Mouse (Mus musculus): ENCODE measurements around the gene Akap11. TPM values are rescaled to one million over a fixed set of nuclear protein-coding genes. Genes with fewer than 3 reads are reported as not detected.

The Akap11 gene
- polyA plus RNA-seq, 1 experiment from 2014 or later: 26.2 TPM

Other genes with a start within 250 kb of the Akap11 start
- 0.75 and 0.78 TPM in 2 replicates for gene Tnfsf11, start 228.8 kb downstream of the Akap11 start, polyA plus RNA-seq (2016; fragmentation: Nextera tagmentation; extraction: Ambion mirVana)
- gene Dgkh, start 196.0 kb upstream of the Akap11 start, polyA plus RNA-seq (2016; fragmentation: Nextera tagmentation; extraction: Ambion mirVana): 2.2 and 2.9 TPM in 2 replicates

Measured in embryonic facial prominence, embryonic 12.5 days (tissue).